Mouse (Mus musculus): ENCODE measurements around the gene Chac2.

GRCm38 (mm10) chr11:31000028-31000427, 13.9 kb upstream of the Chac2 start:
- TF ChIP-seq CTCF (conservative IDR thresholded peaks at IDR 0.05; ENCODE audit: low read length) (no peak), POU5F1 (IDR thresholded peaks at IDR 0.05; ENCODE audit: borderline replicate concordance, low read length) (no peak)
